Mouse (Mus musculus) MEL-GATA-1-ER (cell line): ENCODE measurements around the gene Klrb1.
A peak's percentile ranks its signal among the peaks of the same experiment; 100 is the strongest.
"Not testable (repeated sequence)": the region's sequence is repeated elsewhere in the genome, so short reads cannot be mapped to it uniquely, and the experiment has no call there.

Experiments used
- DNase-seq: peaks from one replicate; pipeline ENCODE4 v3.0.0-alpha.2; 2012; ENCODE audit warnings: low read depth; ENCODE audit errors: extremely low read depth

Klrb1 gene

DNA sequence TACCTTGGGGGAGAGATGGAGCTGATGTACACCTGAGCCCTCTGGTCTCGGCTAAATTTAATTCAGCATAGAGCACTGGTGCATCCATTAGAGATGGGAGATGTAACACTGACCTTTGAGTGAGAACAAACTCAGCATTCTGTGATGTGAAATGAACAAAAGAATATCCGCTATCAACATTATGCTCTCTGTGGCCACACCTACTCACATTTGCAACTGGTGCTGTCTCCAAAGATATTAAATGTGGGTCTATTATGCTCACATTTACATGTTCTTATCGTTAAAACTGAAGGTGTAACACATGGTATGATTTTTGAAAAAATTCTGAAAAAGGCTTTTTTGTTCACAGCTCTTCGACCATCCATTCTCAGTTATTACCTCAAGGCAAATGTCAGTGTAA is at the start of gene Klrb1:
Klrb1 (minus strand) TSS at position 101 of the 400 bp plus-strand sequence.
- DNase-seq = no peak

DNA sequence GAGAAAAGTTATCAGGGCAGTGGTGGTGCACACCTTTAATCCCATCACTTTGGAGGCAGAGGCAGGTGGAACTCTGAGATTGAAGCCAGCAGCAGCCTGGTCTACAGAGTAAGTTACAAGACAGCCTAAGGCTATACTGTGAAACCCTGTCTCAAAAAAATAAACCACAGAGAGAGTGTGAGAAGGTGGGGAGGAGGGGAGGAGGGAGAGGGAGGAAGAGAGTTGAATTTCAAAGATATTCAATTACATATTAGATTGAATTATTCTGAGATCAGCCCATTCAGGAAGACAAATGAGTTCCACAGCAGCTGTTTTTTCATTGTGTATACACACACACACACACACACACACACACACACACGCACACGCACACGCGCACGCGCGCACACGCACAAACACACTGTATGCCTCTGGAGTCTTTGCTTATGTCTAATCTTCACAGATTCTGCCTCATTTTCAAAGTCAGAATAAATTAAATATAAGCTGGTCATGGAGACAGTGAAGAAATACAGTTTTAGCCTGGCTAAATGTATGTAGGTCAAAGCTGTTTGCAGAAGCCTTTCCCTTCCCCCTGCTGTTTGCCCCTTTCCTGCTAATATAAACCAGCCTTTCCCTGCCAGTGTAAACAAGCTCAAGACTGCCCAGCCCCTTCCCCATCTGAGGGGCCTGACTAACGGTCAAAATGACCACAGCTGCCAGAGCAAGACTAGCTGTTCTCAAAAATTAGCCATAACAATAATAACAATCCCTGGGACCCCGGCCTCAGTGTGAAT is 46.8 kb upstream of the Klrb1 start:
- DNase-seq = no peak

DNA sequence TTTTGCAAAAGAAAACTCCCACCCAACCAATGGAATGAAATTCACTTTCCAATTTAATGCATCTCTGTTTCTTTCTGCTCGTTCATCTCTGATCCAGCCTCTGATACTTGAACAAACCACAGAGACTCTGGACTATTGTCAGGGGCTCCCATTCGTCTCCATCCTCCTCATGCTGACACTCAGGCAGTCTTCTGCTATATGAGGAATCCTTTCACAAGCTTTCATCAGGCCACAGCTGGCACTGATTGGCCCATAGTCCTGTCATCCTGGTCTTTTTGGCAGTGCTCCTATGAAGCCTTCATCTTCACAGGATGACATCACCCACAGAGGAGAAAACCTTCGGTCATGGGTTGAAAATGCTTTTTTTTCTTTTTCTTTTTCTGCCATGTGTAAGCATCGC is 45.2 kb upstream of the Klrb1 start:
- no peak for DNase-seq

DNA sequence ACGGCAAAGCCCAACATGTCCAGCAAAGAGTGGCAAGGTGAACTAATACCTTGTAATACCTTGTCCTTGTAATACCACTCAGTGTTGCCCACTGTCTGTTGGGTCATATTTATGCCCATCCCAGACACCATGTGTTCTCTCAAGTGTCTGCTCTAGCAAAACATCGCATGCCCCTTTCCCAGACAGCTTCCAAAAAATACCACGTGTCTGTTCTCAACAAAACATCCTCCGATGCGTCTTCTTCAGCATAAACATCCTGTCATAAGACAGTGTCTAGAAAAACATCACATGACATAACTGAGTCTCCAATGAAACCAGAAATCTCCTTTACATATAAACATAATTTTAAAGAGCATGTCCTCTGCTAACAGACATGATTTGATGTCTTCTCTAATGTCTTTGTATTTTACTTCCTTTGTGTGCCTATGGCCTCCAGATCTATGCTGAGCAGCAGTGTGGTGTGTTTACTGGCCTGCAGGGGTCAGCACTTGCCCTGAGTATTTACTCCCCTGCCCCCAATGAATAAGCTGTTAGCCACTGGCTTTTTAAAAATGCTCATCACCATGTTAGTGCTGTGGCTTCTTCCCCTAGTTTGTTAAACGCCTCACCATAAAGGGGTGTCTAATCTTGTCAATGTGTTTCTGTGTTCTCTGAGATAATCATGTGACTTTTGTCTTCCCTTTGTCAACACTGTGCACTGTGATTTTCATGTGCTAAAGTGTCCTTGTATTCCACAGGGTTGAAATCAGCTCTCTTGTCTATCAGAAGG is 43.8 kb upstream of the Klrb1 start:
- peak; percentile 48 for DNase-seq

DNA sequence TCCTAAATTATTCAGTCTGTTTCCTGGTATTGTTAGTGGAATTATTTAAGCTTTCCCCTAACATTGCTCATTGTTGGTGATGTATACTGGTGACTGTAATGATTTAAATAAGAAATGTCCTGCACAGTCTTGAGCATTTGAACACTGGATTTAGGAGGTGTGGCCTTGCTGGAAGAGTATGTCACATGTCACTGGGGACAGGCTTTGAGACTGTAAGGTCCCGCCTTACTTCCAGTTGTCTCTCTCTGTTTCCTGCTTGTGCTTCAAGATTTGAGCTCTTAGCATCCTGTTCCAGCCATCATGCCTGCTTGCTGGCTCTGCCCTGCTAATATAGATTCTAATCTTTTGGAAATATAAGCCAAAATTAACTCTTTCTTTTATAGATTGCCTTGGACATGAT is 42.4 kb upstream of the Klrb1 start:
- DNase-seq = peak; percentile 63

DNA sequence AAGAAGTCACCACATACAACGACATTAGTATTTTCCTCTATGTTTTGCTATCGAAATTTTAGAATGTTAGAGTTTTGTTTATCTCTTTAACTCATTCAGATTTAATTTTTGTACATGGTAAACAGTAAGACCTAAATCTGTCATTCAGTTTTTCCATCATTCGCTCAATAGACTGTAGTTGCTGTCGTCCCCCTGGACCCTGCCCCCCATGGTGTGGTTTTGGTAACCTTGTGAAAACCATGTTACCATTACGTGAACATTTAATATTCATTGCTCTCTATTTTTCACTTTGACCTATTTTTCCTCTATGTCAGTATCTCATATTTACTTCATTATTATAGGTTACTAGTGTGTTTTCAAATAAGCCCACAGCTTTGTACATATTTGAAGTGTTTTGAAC is 41.7 kb upstream of the Klrb1 start:
- DNase-seq = no peak

DNA sequence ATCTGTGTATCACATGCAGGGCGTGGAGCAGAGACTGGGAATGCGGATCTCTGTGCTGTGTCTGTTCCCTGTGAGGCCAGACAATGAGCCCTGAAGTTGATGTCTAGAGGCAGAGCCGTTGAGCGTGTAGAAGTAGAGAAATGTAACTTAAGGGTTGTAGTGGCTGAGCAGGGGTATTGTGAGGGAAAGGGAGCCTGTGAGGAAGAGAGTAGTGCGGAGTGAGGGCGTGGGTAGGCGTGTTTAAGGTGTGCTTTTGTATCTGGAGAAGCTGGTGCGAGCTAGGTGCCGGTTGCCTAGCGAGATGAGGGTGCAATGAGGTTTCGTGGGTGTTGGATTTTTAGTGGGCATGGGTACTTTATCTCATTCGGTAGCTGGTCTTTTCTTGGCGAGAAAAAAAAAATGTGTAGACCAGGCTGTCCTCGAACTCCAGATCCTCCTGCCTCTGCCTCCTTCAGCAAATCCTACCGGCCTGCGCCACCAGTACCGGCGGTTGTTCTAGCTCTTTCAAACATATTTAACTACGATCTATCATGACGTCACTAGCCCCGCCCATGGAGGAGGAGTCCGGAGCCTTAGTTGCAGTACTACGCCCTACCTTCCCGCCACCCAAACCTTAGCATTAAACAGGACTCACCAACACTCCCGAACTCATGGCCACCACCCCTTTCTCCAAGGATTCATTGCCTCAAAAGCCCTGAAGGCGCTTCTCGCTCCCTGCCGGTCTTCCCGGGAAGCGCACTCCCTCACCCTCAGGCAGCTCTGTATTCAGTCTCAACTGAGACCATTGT is 41.1 kb upstream of the Klrb1 start:
- DNase-seq = peak; percentile 85

DNA sequence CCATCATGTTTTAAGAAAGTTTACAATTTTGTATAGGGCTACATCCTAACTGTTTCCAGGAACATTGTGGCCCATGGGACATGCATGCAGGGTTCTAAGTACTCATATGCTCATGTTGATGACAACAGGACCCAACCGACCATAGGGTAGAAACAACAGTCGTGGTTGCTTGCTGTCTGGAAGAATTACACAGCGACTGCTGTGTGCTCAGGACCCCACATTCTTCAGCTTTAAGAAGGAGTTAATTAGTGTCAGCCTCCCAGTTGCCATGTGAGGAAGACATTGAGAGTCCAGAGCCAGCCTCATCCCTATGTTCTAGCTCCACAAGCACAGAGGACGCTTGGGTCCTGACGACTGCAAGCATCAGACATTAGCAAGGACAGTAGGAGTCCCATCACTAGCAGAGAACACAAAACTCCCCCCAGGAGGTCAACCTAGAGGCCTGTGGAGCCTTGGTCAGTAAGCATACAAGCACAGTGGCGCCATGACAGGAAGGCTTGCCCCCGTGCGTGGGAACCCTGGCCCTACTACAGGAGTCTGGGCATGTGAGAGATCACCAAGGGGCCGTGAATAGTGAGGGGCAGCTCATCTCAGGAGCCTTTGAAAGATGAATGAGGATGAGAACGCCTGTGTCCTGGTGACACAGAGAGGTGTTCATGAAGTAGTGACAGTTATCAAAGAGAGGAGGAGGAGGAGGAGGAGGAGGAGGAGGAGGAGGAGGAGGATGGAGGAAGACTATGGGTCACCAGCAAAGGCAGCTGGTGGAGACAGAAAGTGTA is 40.2 kb upstream of the Klrb1 start:
- not testable (repeated sequence) for DNase-seq

DNA sequence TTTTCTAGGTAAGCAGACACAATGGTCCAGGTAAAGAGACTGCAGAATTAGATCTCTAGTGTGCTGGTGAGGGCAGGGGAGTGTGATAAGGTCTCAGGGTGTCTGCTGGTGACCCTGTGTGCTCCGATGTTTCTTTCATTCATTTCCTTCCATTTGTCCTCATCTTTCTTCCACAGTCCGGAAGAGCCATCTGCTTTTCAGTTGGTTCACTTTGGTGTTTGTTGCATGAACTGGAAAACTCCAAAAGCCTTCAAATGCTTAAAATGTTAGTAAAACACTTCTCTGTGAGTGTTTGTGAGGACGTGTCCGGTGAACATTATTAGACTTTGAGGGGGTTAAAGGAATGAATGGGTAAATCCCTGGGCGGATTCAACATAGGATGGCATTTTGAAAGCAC is 38.3 kb upstream of the Klrb1 start:
- DNase-seq = no peak

DNA sequence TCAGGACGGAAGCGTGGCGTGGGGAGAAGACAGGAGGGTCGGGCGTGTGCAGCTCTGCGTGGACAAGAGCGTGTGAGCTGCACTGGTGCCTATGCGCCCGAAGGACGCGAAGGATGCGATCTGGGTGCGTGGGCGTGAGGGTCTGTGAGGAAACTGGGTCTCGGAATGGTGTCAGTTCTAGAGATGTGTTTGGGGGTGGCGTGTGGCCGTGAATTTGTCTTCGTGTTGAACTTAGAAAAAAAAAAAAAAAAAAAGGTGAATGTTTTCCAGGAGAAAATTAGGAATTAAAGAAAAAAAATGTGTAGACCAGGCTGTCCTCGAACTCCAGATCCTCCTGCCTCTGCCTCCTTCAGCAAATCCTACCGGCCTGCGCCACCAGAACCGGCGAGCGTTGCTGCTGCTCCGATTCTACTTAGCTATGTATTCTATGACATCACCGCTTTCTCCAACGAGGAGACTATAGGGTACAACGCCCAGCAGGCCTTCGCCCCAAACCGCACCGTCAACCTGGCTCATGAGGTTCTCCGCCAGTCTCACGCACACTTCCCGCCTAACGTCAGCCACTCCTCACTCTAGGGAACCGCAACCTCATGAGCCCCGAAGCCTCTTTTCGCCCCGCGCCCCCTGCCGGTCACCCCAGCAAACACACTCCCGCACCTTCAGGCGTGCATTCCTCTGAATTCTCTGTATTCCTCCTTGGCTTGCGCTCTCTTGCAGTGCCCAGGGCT is 37.7 kb upstream of the Klrb1 start:
- DNase-seq = peak; percentile 47

DNA sequence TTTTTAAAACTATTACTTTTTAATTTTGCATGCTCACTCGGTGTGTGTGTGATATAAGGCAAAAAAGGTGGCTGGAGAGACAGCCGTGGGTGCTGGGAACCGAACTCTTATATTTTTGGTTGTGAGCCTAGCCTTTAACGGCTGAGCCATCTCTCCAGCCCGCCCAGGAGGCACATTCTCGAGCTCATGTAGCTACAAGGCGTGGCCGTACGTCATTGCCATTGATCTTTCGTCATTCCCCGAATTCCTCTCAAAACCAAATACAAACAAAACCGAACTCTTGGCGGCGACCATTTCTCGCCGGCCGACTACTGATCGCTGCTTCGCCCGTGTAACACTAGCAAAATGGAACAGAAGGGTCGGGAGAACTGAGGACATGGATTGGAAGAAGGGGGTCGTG is 37.2 kb upstream of the Klrb1 start:
- DNase-seq = peak; percentile 68

DNA sequence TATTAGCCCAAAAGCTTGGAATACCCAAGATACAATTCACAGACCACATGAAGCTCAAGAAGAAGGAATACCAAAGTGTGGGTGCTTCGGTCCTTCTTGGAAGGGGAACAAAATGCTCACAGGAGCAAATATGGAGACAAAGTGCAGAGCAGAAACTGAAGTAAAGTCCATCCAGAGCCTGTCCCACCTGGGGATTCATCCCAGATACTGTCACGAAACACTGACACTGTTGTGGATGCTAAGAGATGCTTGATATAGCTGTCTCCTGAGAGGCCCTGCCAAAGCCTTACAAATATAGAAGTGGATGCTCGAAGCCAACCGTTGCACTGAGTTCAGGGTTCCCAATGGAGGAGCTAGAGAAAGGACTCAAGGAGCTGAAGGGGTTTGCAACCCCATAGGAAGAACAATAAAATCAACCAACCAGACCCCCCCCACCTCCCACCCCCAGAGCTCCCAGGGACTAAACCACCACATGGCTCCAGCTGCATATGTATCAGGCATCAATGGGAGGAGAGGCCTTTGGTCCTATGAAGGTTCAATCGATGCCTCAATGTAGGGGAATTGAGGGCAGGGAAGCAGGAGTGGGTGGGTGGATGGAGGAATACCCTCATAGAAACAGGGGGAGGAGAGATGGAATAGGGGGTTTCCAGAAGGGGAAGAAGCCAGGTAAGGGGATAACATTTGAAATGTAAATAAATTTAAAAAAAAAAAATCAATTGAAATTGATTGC is 36.5 kb upstream of the Klrb1 start:
- DNase-seq = no peak

DNA sequence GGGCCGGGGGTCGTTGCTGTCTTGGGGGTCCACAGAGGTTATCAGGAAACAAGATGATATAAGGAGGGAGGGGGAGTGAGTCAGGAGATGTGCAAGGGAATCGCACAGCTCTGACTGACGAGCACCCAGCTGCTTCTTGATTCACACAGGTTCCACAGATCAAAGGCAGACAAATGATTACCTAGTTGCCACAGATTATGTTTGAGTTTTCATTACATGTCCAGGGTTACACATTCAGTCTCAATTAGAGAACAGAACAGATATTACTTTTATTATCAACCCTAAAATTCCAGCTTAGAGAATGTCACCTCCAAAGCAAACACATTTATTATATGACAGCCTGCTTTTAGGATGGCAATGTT is 32.5 kb upstream of the Klrb1 start:
- DNase-seq = not testable (repeated sequence)

DNA sequence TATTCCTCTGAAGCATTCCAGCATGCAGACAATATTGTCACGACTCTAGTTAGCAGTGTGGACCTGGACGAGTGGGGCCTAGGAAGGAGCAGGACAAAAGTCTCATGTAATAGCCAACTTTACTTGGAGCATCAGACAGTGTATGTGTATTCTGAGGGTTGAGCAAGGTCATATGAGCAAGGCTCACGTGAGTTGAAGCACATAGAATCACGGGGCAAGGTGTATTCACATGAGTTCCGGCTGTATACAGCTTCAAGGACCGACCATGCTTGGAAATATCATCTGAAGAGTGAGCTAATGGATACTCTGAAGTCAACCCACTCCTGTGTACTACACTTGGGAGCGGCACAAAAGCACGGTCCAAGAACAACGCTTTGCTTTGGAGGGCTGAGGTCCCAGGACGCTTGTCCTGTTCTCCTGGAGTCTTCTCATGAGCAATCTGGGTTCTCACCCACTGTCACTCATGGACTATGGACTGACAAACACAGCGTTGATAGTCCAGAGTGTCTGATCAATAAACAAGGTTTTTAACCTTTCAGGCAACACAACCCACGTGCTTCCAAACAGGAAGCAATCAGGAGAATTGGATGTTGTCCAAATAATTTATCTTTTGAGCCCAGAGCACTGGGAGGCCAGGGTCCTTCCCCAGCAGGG is 32.0 kb upstream of the Klrb1 start:
- not testable (repeated sequence) for DNase-seq

DNA sequence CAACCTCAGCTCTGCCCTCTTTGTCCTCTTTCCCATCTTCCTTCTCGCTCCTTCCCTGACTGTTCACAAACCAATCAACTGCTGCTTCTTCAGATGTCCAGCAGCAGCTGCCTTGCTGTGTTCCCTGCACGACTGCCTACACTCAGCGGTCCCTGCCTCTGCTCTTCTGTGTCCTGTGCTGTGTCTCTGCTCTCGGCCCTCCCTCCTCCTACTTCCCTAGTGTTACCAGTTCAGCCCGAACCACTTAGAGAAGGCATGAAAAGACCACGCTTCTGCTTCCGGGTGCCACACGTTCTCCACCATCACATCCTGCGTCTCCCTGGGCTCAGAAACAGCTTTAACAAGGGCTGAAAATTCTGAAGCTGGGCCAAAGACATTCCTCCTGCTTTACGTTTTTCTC is 31.4 kb upstream of the Klrb1 start:
- DNase-seq = not testable (repeated sequence)

DNA sequence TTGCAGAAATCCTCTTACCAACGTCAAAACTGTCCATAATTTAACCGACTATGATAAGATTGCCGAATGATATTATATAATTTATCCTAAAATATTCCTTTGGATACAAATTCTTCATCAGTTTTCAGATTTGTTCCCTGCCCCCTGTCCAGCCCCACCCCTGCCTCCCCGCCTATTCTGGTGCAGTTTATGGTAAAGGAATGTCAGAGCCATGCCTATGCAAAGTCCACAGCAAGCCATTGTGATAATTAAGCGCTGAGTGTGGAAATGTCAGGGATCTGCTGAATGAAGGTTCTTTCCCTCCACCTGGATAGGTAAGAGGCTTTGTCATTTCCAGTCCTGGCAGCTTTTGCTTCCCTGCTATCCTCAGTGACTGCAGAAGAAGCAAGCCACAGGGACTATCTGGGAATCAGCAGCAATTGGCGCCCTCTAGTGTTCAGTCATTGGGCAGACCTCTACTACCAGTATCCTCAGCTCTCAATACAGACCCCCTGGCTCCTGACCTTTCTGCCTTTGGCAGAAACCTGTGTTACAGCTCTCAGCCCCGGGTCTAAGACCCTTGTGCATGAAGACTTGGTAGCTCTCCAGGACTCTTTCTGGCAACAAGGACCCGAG is 30.9 kb upstream of the Klrb1 start:
- not testable (repeated sequence) for DNase-seq

DNA sequence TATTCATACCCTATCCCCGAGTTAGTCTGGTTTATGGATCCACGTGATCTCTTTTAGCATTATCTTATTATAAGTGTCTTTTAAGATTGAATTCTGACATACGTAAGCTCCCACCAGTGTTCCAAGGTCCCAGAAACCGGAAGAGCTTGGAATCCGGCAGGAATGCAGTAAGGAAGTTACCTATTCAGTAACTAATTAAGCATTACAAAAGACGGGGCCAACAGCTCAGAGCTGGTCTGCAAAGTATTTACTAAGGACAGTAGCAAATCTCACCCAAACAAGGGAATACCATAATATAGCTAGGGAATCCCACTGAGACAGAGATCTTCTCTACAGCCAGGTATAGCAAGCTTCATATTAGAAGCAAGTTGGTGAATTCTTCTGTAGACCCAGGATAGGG is 24.1 kb upstream of the Klrb1 start:
- DNase-seq = not testable (repeated sequence)

DNA sequence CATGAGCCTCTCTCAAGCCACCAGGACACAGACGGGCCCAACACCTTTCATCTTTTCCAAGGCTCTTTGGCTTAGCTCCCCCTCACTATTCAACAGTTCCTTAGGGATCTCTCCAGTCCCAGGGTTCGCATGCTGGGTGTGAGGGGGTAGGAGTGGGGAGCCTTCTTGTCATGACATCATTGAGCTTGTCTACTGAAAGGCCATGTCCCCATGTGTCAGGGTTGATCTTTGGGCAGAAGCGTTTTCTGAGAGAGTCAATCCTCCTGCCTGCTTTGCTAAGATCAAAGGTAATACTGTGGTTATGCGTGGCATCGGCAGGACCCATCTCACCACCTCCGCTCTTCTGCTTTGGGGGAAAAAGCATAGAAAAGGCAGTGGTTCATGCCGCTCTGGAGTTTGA is 14.6 kb upstream of the Klrb1 start:
- DNase-seq = no peak

DNA sequence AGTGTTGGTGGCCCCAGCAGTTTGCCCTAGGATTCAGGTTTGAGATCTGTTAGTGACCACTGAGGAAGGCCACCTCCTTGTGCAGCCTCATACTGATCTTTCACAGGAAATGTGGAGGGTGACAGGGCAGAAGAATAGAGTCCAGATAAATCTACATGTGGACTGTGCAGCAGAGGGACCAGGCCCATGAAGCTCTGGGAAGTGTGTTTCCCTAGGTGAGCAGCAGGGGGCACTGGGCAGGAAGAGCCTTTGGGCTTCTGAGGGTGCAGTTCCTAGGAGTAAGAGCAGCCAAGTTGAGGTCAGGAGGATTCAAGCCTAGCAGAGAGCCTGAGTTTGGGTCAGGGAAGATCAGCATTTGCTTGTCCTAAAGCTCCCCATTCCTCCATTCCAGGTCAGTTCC is 13.2 kb upstream of the Klrb1 start:
- DNase-seq = no peak
